Mouse (Mus musculus): ENCODE results near the gene Cyp2u1.
"Not testable (repeated sequence)": the region's sequence is repeated elsewhere in the genome, so short reads cannot be mapped to it uniquely, and the experiment has no call there.

Cyp2u1 gene

GRCm38 (mm10) chr3:131302452-131303319 is at the start of gene Cyp2u1:
Gene Cyp2u1, minus strand, starts transcription at chr3:131303227.
- DNase-seq (ENCODE audit: low spot score): peak; percentile 86

- DNase-seq (ENCODE audit: low spot score): no peak
Measured at GRCm38 (mm10) chr3:131350539-131350938, 47.5 kb upstream of the Cyp2u1 start.

DNA sequence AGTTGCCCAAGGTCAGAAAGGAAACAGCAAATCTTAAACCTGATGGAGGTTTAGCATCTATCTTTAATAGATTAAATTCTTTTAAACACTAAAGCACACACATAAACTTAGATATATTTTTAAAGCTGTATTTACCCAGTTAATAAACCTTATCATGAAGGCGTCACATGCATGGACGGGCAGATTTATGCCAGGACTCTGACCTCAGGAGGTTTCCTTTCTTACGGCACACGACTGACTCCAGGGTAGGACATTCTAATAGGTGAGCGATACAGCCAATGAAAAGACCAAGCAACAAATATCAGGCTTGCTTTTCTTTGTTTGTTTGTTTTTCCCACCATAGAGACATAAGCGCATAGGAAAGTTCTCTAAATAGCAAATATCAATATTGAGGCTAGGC is 46.0 kb upstream of the Cyp2u1 start:
- DNase-seq (ENCODE audit: low spot score): no peak

GRCm38 (mm10) chr3:131348579-131348950 is 45.5 kb upstream of the Cyp2u1 start:
- no peak for DNase-seq (ENCODE audit: low spot score)

- no peak for DNase-seq (ENCODE audit: low spot score)
Measured at GRCm38 (mm10) chr3:131347831-131348578, 45.0 kb upstream of the Cyp2u1 start.

GRCm38 (mm10) chr3:131345903-131346302 is 42.9 kb upstream of the Cyp2u1 start:
- DNase-seq (ENCODE audit: low spot score): no peak

- no peak for DNase-seq (ENCODE audit: low spot score)
Measured at GRCm38 (mm10) chr3:131343311-131343710, 40.3 kb upstream of the Cyp2u1 start.

GRCm38 (mm10) chr3:131340885-131341284 is 37.9 kb upstream of the Cyp2u1 start:
- no peak for DNase-seq (ENCODE audit: low spot score)

DNA sequence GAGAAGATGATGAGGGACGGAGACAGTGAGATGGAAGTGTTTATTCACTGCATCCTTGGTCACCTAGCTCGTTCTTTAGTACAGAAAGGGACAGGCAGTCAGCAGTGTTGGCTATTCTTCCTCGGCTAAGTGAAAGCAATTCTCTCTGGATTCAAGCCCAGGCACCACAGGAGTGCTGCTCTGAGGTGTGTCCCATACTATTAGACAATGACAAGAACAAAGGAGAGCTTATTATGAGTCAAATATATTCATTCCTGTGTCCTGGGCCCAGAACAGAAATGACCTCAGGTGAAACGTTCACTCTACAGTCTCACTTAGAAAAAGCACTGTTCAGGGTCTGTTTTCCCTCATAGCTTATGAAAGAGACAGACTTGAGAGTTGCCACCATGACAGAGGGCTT is 36.3 kb upstream of the Cyp2u1 start:
- no peak for DNase-seq (ENCODE audit: low spot score)

DNA sequence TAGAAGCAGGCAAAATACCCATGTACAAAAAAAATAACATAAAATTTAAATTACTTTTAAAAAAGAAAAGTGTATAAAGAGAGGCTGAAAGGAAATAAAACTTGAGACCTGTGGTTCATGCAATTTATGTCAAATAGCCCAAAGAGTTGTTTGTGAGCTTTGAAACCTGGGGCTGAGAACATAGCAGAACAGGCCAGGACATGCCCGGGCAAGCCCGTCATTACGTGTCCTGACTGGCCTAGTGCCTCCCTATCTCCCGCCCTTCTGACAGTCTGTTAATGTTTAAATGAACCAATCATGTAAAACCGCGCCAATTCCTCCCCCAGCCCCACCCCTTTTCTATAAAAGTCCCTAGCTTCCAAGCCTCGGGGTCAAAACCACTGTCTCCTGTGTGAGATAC is 34.7 kb upstream of the Cyp2u1 start:
- not testable (repeated sequence) for DNase-seq (ENCODE audit: low spot score)

DNA sequence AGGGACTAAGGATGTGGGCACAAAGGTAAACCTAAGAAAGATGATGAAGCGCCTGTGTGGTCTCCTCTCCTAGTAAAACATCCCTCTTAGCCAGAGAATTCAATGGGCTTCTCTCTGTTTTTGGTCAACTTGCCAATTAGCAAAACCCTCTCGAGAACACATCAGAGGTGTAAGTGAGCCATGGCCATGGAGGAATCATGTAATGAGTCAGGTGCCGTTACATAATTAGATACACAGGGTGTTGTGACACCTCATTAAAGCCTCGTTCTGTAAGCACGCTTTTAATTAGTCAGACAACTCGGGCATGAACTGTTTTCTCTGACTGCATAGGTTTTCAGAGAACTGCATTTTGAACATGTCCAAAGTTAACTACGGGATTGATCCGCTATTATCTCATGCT is 33.6 kb upstream of the Cyp2u1 start:
- no peak for DNase-seq (ENCODE audit: low spot score)

GRCm38 (mm10) chr3:131335117-131335547 is 32.1 kb upstream of the Cyp2u1 start:
- no peak for DNase-seq (ENCODE audit: low spot score)

DNA sequence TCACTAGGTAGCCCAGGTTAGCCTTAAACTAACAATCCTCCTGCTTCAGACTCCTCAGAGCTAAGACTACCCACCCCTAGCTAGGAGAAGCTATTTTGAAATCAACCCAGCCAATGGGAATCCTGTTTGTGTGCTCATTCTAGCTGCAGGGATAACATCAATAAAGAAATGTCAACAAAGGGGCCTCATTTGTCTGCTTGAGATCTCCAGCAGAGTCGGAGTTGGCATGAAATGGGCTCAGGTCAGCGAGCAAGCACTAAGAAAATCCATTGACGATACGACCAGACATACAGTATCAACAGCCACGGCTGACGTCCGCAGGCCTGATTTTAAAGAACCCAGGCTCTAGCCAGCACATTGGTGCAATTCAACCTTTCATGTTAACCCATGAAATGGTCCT is 24.2 kb upstream of the Cyp2u1 start:
- DNase-seq (ENCODE audit: low spot score): no peak

DNA sequence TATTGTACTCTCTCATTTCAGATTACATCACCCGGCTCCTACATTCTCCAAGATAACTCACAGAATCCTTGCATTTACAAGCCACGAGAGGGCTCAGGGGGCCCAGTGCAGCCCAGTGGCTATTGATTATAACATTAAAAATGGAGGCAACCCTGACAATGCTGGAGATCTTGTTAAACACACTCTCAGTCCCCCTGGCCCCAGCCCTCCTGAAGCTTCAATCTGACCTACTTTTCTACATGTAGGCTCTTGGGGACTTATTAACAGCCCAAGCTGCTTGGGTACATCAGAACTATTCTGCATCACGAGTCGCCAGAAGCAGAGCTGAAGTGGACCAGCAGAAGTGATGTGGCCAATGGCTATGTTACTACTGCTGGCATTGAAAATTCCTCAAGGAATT is 23.6 kb upstream of the Cyp2u1 start:
- DNase-seq (ENCODE audit: low spot score): no peak

DNA sequence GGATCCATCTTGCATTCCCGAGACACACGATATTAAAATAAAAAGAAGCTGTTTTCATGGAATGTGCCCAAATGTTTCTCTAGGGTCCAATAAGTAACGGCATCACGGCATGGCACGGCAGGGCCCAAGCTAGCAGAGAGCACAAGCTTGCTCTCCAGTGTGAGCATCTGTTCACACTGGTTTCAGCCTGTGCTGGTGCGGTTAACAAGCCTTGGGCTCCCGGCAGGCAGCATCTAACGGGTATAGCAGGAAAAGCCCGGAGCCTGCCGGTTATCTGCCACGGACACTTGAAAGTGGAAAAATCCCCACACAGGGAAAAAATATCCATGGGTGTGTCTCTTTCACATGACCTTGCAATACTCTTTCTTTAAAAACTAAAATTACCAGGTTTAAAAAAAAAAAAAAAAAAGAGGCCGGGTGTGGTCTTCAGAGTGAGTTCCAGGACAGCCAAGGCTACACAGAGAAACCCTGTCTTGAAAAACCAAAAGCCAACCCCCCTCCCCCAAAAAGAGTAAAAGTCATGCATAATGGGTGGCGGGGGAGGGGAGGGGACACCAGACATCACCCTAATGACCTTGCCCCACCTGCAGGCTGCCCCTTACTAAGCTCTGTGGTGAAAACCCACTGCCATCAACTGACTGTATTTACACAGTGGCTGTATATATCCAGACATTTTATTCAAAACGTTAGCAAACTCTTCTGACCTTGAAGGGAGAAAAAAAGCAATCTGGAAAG is 19.2 kb upstream of the Cyp2u1 start:
- DNase-seq (ENCODE audit: low spot score): no peak

GRCm38 (mm10) chr3:131320184-131320583 is 17.2 kb upstream of the Cyp2u1 start:
- peak; percentile 78 for DNase-seq (ENCODE audit: low spot score)

DNA sequence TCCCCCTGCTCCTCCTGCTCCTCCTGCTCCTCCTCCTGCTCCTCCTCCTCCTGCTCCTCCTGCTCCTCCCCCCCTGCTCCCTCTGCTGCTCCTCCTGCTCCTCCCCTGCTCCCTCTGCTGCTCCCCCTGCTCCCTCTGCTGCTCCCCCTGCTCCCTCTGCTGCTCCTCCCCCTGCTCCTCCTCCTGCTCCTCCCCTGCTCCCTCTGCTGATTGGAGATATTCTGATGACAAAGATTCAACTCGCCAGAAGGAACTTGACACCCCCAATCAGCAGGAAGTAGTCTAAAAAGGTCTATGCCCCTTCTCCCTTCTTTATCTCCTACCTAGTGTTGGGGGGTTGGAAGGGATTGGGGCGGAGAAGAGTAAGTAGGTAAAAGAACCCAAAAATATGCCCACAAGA is 15.2 kb upstream of the Cyp2u1 start:
- DNase-seq (ENCODE audit: low spot score): no peak

DNA sequence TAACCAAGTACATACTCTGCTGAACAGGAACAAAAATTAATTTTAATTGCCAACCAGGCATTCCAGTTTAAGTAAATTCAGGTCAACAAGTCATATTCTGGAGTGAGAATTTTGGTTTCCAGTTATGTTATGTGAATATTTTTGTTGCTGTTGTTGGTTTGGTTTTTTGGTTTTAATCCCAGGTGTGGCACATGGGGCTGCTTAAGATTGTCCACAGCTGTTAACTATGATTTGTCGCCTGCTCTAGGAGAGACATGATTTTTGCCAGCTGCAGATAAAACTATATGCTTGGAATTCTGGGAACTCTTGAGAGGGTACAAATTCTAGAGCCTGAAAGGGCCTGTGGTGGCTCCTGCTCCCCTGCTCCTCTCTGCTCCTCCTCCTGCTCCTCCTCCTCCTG is 14.1 kb upstream of the Cyp2u1 start:
- DNase-seq (ENCODE audit: low spot score): no peak

DNA sequence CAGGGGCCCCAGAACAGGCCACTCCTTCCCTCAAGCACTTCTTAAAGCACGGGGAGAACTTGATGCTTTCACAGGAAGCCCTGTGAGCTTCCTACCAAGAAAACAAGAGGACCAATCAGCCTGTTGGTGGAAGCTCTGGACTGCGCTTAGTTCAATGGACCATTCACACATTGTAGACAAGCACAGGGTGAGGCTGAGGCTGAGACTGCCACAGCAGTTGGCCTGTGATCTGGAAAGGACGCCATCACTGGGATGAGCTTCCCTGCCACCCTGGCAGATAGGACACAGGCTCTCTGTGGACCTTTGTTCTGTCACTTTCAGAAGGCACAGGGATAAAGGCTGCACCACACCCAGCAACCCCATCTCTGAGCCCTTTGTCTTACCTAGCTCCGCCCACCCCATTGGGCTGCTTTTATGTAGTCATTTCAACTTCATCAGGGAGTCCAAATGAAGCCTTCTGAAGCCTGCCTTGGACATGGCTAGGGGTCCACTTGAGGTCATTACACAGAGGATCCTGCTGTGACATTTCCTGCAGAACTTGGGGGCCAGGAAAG is 13.0 kb upstream of the Cyp2u1 start:
- no peak for DNase-seq (ENCODE audit: low spot score)

GRCm38 (mm10) chr3:131312340-131312739 is 9.3 kb upstream of the Cyp2u1 start:
- DNase-seq (ENCODE audit: low spot score): no peak

- DNase-seq (ENCODE audit: low spot score): no peak
Measured at GRCm38 (mm10) chr3:131310572-131310971, 7.5 kb upstream of the Cyp2u1 start.

DNA sequence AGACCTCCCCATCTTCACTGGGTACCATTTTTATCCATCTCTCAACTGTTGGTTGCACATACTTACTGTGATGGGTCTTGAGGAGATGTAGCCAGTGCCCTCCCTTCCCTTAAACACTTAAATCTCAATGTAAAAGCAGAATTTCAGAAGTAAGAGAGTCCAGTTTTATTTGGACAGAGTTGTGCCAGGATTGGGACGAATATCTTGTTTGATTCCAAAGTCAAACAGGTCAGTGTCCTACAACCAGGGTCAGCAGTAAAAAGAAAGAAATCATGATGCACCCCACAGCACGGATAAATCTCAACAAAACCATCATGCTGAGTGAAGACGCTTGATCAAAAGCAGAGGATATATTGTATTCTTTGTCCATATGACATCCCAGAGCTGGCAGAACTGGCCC is 4.8 kb upstream of the Cyp2u1 start:
- DNase-seq (ENCODE audit: low spot score): no peak
